Mouse (Mus musculus) ES-E14 (cell line): ENCODE results near the gene Hnrnph1. TPM values are rescaled to one million over a fixed set of nuclear protein-coding genes. Genes with fewer than 3 reads are reported as not detected.

ENCODE experiments used
- DNase-seq: peaks from one replicate; pipeline ENCODE4 v3.0.0-alpha.2; 2013; ENCODE audit warnings: low read depth, low spot score
- H3K27ac ChIP-seq: 2 replicates; pipeline ENCODE4 v1.5.1; 2012; ENCODE audit warnings: low read depth, mild to moderate bottlenecking, low read length, moderate library complexity, mixed read lengths; ENCODE audit not compliant: poor library complexity, insufficient read depth, severe bottlenecking
- H3K36me3 ChIP-seq: 2 replicates; pipeline ENCODE4 v1.6.1; 2012; ENCODE audit warnings: mild to moderate bottlenecking, low read length, moderate library complexity, mixed read lengths; ENCODE audit not compliant: control insufficient read depth, poor library complexity, insufficient read depth, severe bottlenecking
- H3K4me1 ChIP-seq, 2 experiments: fragments of 150-350 bp in 1 of 2; sonication (generic) in 1 of 2; 2 replicates each; pipeline ENCODE4 v1.6.1; 2012; ENCODE audit warnings: low read length in 2 of 2, mild to moderate bottlenecking in 1 of 2, mixed read lengths in 1 of 2; ENCODE audit not compliant: control insufficient read depth in 2 of 2, insufficient read depth in 2 of 2, poor library complexity in 1 of 2
- H3K4me3 ChIP-seq, 2 experiments: fragments of 150-350 bp in 1 of 2; sonication (generic) in 1 of 2; 2 replicates each; pipeline ENCODE4 v1.5.1; 2012; ENCODE audit warnings: low read length in 2 of 2, low read depth in 1 of 2, mild to moderate bottlenecking in 1 of 2, mixed read lengths in 1 of 2; ENCODE audit not compliant: insufficient read depth in 1 of 2, poor library complexity in 1 of 2, severe bottlenecking in 1 of 2
- H3K9ac ChIP-seq: 2 replicates; pipeline ENCODE4 v1.6.1; 2012; ENCODE audit warnings: low read depth, mild to moderate bottlenecking, low read length, mixed read lengths; ENCODE audit not compliant: poor library complexity, insufficient read depth, severe bottlenecking
- H3K9me3 ChIP-seq: fragments of 150-350 bp; sonication (generic); 2 replicates; pipeline ENCODE4 v1.6.1; 2012; ENCODE audit warnings: low read depth, mild to moderate bottlenecking, low read length; ENCODE audit not compliant: control insufficient read depth, insufficient read depth
- CHD2 ChIP-seq: IDR thresholded peaks from 2 replicates; pipeline ENCODE4 v1.6.1; 2014; ENCODE audit warnings: mild to moderate bottlenecking, low read depth, low read length, inconsistent platforms
- HCFC1 ChIP-seq: IDR thresholded peaks from 2 replicates; pipeline ENCODE4 v1.6.1; 2012; ENCODE audit warnings: low read length, inconsistent platforms, borderline replicate concordance; ENCODE audit not compliant: insufficient read depth
- MAFK ChIP-seq: IDR thresholded peaks from 2 replicates; pipeline ENCODE4 v1.6.1; 2014; ENCODE audit warnings: mild to moderate bottlenecking, low read depth, low read length, inconsistent platforms; ENCODE audit not compliant: insufficient read depth
- ZC3H11A ChIP-seq: IDR thresholded peaks from 2 replicates; pipeline ENCODE4 v1.6.1; 2012; ENCODE audit warnings: low read depth, mild to moderate bottlenecking, inconsistent platforms, low read length, borderline replicate concordance
- ZNF384 ChIP-seq: IDR thresholded peaks from 2 replicates; pipeline ENCODE4 v1.6.1; 2012; ENCODE audit warnings: low read depth, low read length, inconsistent platforms
- in situ Hi-C, 2 experiments: fragments of 600-800 bp; cut with MboI; formaldehyde crosslinking; loops; one replicate each; pipeline ENCODE4 v1.15.1; 2025; ENCODE audit warnings: low sequenced_read_pairs in 2 of 2, inconsistent platforms in 1 of 2; ENCODE audit not compliant: unreplicated experiment in 2 of 2
- total RNA-seq: library from RNA; depleted of rRNA; stranded (reverse); fragments of 300-350 nt; gene quantifications from 2 replicates; pipeline ENCODE4 v1.2.3, GENCODE M21; 2012

The Hnrnph1 gene
- total RNA-seq, 1 experiment = 401 TPM

GRCm38 (mm10) chr11:50393306-50393705 lies 16.5 kb downstream of the Hnrnph1 start:
- no peaks in the 10 kb centered on the region; the same call in 1 of the 2 replicates for H3K36me3 ChIP-seq
- TF ChIP-seq ZNF384 (no peak), CHD2 (no peak), MAFK (no peak), ZC3H11A (no peak), HCFC1 (no peak)

GRCm38 (mm10) chr11:50394731-50395130 lies 17.9 kb downstream of the Hnrnph1 start:
- TF ChIP-seq ZNF384 (no peak), CHD2 (no peak), ZC3H11A (no peak), MAFK (no peak), HCFC1 (no peak)
- H3K36me3 ChIP-seq = no peaks in the 10 kb centered on the region; the same call in 1 of the 2 replicates
- in situ Hi-C loops = no loop called here
- DNase-seq = no peak
- H3K4me1 ChIP-seq = peaks cover 7 to 15% of the 10 kb centered on the region in 2 experiments; a peak in 2 of 4 replicates
- no peak overlapping the region for H3K27ac ChIP-seq
- no peak overlapping the region for H3K9ac ChIP-seq
- H3K4me3 ChIP-seq = no peak overlapping the region
- no peaks in the 10 kb centered on the region for H3K9me3 ChIP-seq

More at GRCm38 (mm10) chr11:50393306-50393705, 16.5 kb downstream of the Hnrnph1 start:
- H3K27ac ChIP-seq = no peak overlapping the region
- no peak overlapping the region for H3K4me3 ChIP-seq
- no peak for DNase-seq
- H3K4me1 ChIP-seq = peaks cover 12 to 20% of the 10 kb centered on the region in 2 experiments; a peak in 3 of 4 replicates
- no peak overlapping the region for H3K9ac ChIP-seq
- H3K9me3 ChIP-seq = no peaks in the 10 kb centered on the region
- in situ Hi-C loops = no loop called here

- TF ChIP-seq MAFK (no peak), HCFC1 (no peak), ZNF384 (no peak), ZC3H11A (no peak), CHD2 (no peak)
- Histone ChIP-seq H3K9me3 (no peaks in the 10 kb centered on the region), H3K36me3 (no peaks in the 10 kb centered on the region; the same call in 1 of the 2 replicates), H3K9ac (no peak overlapping the region), H3K27ac (no peak overlapping the region), H3K4me1 (0 out of 4 replicates have a peak, but pooled peaks cover 1 to 2% of the 10 kb centered on the region in 2 experiments), H3K4me3 (no peak overlapping the region)
- no peak for DNase-seq
- in situ Hi-C loops = no loop called here
Measured at GRCm38 (mm10) chr11:50396766-50397307, 20.0 kb downstream of the Hnrnph1 start.

- H3K4me3 ChIP-seq = no peak overlapping the region
- H3K36me3 ChIP-seq = no peaks in the 10 kb centered on the region; the same call in 1 of the 2 replicates
- no peak overlapping the region for H3K9ac ChIP-seq
- DNase-seq = no peak
- in situ Hi-C loops = no loop called here
- no peak for TF ChIP-seq ZC3H11A
- no peak for TF ChIP-seq MAFK
- no peak for TF ChIP-seq ZNF384
- TF ChIP-seq HCFC1 = no peak
- TF ChIP-seq CHD2 = no peak
- H3K4me1 ChIP-seq = 0 out of 4 replicates have a peak, but pooled peaks cover 0 to 2% of the 10 kb centered on the region in 2 experiments
- H3K27ac ChIP-seq = no peak overlapping the region
- H3K9me3 ChIP-seq = no peaks in the 10 kb centered on the region
Measured at GRCm38 (mm10) chr11:50397316-50397715, 20.5 kb downstream of the Hnrnph1 start.
